Mouse (Mus musculus) hindbrain, embryonic 14.5 days (tissue): ENCODE data around the gene Vcan. TPM values are rescaled to one million over a fixed set of nuclear protein-coding genes. Genes with fewer than 3 reads are reported as not detected.

Source experiments
- polyA plus RNA-seq: library from polyadenylated mRNA; unstranded; fragments of >200 nt; fragmentation: Nextera tagmentation; extraction: Ambion mirVana; gene quantifications from 2 replicates; pipeline ENCODE4 v1.2.1, GENCODE M21; 2014

Vcan gene
- polyA plus RNA-seq, 1 experiment from 2014 or later, result 40.6 TPM

Other genes starting within 250 kb of the Vcan start
- gene Hapln1, start 202.7 kb downstream of the Vcan start, polyA plus RNA-seq, result 0.48 and 0.62 TPM in 2 replicates